Mouse (Mus musculus) kidney, adult 2 months (tissue): ENCODE measurements around the gene Nmt2.

Experiments used
- CTCF ChIP-seq: fragments of 200-500 bp; conservative IDR thresholded peaks from 2 replicates; pipeline ENCODE4 v1.5.1; 2011; ENCODE audit warnings: low read depth, mild to moderate bottlenecking, control low read depth, low read length, moderate library complexity, mixed read lengths; ENCODE audit not compliant: insufficient read depth, insufficient read length
- POLR2A ChIP-seq: fragments of 200-500 bp; IDR thresholded peaks from one replicate; pipeline ENCODE4 v1.6.1; 2011; ENCODE audit warnings: low read depth, low read length, control low read depth

- TF ChIP-seq CTCF (no peak), POLR2A (no peak)
Measured at GRCm38 (mm10) chr2:3277502-3277901, 6.5 kb upstream of the Nmt2 start.
